Mouse (Mus musculus): ENCODE measurements around the gene Atp1a4.
"Not testable (repeated sequence)": the region's sequence is repeated elsewhere in the genome, so short reads cannot be mapped to it uniquely, and the experiment has no call there.

The Atp1a4 gene

GRCm38 (mm10) chr1:172283073-172283472 lies 24.9 kb upstream of the Atp1a4 start:
- no peak for ATAC-seq (ENCODE audit: insufficient number of reproducible peaks, low FRiP score, low TSS enrichment)

GRCm38 (mm10) chr1:172281522-172282254 lies 23.5 kb upstream of the Atp1a4 start:
- no peak for ATAC-seq (ENCODE audit: insufficient number of reproducible peaks, low FRiP score, low TSS enrichment)

GRCm38 (mm10) chr1:172279768-172280509 lies 21.7 kb upstream of the Atp1a4 start:
- ATAC-seq (ENCODE audit: insufficient number of reproducible peaks, low FRiP score, low TSS enrichment) = no peak

GRCm38 (mm10) chr1:172278328-172278727 lies 20.1 kb upstream of the Atp1a4 start:
- no peak for ATAC-seq (ENCODE audit: insufficient number of reproducible peaks, low FRiP score, low TSS enrichment)

GRCm38 (mm10) chr1:172277172-172277571 lies 19.0 kb upstream of the Atp1a4 start:
- no peak for ATAC-seq (ENCODE audit: insufficient number of reproducible peaks, low FRiP score, low TSS enrichment)

GRCm38 (mm10) chr1:172274547-172274946 lies 16.3 kb upstream of the Atp1a4 start:
- no peak for ATAC-seq (ENCODE audit: insufficient number of reproducible peaks, low FRiP score, low TSS enrichment)

GRCm38 (mm10) chr1:172274116-172274515 lies 15.9 kb upstream of the Atp1a4 start:
- ATAC-seq (ENCODE audit: insufficient number of reproducible peaks, low FRiP score, low TSS enrichment) = no peak

- no peak for ATAC-seq (ENCODE audit: insufficient number of reproducible peaks, low FRiP score, low TSS enrichment)
These were observed 15.2 kb upstream of the Atp1a4 start for GRCm38 (mm10) chr1:172273386-172273785.

GRCm38 (mm10) chr1:172271765-172272164 lies 13.6 kb upstream of the Atp1a4 start:
- no peak for ATAC-seq (ENCODE audit: insufficient number of reproducible peaks, low FRiP score, low TSS enrichment)

- ATAC-seq (ENCODE audit: insufficient number of reproducible peaks, low FRiP score, low TSS enrichment) = no peak
These were observed 13.0 kb upstream of the Atp1a4 start for GRCm38 (mm10) chr1:172271208-172271607.

- no peak for ATAC-seq (ENCODE audit: insufficient number of reproducible peaks, low FRiP score, low TSS enrichment)
These were observed 3.4 kb upstream of the Atp1a4 start, which contains the start of gene Igsf8 for GRCm38 (mm10) chr1:172261477-172262078. TSS of gene Igsf8 (plus strand) at chr1:172261641.

- ATAC-seq (ENCODE audit: insufficient number of reproducible peaks, low FRiP score, low TSS enrichment) = no peak
These were observed 10.5 kb downstream of the Atp1a4 start for GRCm38 (mm10) chr1:172247679-172248078.

- ATAC-seq (ENCODE audit: insufficient number of reproducible peaks, low FRiP score, low TSS enrichment) = no peak
These were observed 11.0 kb downstream of the Atp1a4 start for GRCm38 (mm10) chr1:172247216-172247615.

- not testable (repeated sequence) for ATAC-seq (ENCODE audit: insufficient number of reproducible peaks, low FRiP score, low TSS enrichment)
These were observed 13.6 kb downstream of the Atp1a4 start for GRCm38 (mm10) chr1:172244645-172245044.

GRCm38 (mm10) chr1:172243547-172244205 lies 14.5 kb downstream of the Atp1a4 start:
- peak; percentile 40; the same call in 1 of the 2 replicates for ATAC-seq (ENCODE audit: insufficient number of reproducible peaks, low FRiP score, low TSS enrichment)

- ATAC-seq (ENCODE audit: insufficient number of reproducible peaks, low FRiP score, low TSS enrichment) = no peak
These were observed 15.8 kb downstream of the Atp1a4 start for GRCm38 (mm10) chr1:172242401-172242800.

- no peak for ATAC-seq (ENCODE audit: insufficient number of reproducible peaks, low FRiP score, low TSS enrichment)
These were observed 17.1 kb downstream of the Atp1a4 start for GRCm38 (mm10) chr1:172240945-172241708.

GRCm38 (mm10) chr1:172229215-172229614 lies 29.0 kb downstream of the Atp1a4 start:
- no peak for ATAC-seq (ENCODE audit: insufficient number of reproducible peaks, low FRiP score, low TSS enrichment)

GRCm38 (mm10) chr1:172228209-172228608 lies 30.0 kb downstream of the Atp1a4 start:
- ATAC-seq (ENCODE audit: insufficient number of reproducible peaks, low FRiP score, low TSS enrichment) = peak; percentile 64; the same call in 1 of the 2 replicates

Measured in cerebellum, adult (tissue).